Mouse (Mus musculus) heart, adult 2 months (tissue): ENCODE data around the gene Apaf1. TPM values are rescaled to one million over a fixed set of nuclear protein-coding genes. Genes with fewer than 3 reads are reported as not detected.

Experiments used
- DNase-seq, 2 experiments: peaks; one replicate each; pipeline ENCODE4 v3.0.0; 2021
- H3K27ac ChIP-seq: fragments of 200-600 bp; 2 replicates; pipeline ENCODE4 v1.8.1; 2022
- H3K27me3 ChIP-seq: fragments of 200-500 bp; 2 replicates; pipeline ENCODE4 v1.6.1; 2012; ENCODE audit warnings: mild to moderate bottlenecking, low read length, inconsistent platforms, mixed read lengths; ENCODE audit not compliant: control insufficient read depth, insufficient read depth
- H3K36me3 ChIP-seq: fragments of 200-500 bp; 2 replicates; pipeline ENCODE4 v1.6.1; 2012; ENCODE audit warnings: low read length, inconsistent platforms; ENCODE audit not compliant: control insufficient read depth, insufficient read depth
- H3K4me1 ChIP-seq: fragments of 200-500 bp; 2 replicates; pipeline ENCODE4 v1.6.1; 2011; ENCODE audit warnings: low read length; ENCODE audit not compliant: control insufficient read depth, insufficient read depth
- H3K4me3 ChIP-seq: fragments of 200-600 bp; 2 replicates; pipeline ENCODE4 v1.8.1; 2022
- H3K79me2 ChIP-seq: fragments of 200-500 bp; replicated peaks from 2 replicates; pipeline ENCODE4 v1.6.1; 2012; ENCODE audit warnings: mild to moderate bottlenecking, inconsistent platforms, low read length, moderate library complexity, mixed read lengths; ENCODE audit not compliant: control insufficient read depth, insufficient read depth
- H3K9ac ChIP-seq: fragments of 200-500 bp; 2 replicates; pipeline ENCODE4 v1.6.1; 2012; ENCODE audit warnings: low read depth, mild to moderate bottlenecking, control low read depth, inconsistent platforms, low read length, mixed read lengths
- CTCF ChIP-seq: fragments of 200-600 bp; IDR thresholded peaks from 2 replicates; pipeline ENCODE4 v1.8.1; 2022; ENCODE audit warnings: antibody characterized with exemption, mild to moderate bottlenecking, moderate library complexity
- EP300 ChIP-seq: fragments of 200-500 bp; IDR thresholded peaks from 2 replicates; pipeline ENCODE4 v1.6.1; 2011; ENCODE audit warnings: low read depth, low read length, control low read depth; ENCODE audit not compliant: insufficient read depth
- POLR2A ChIP-seq: fragments of 200-500 bp; IDR thresholded peaks from 2 replicates; pipeline ENCODE4 v1.6.1; 2011; ENCODE audit warnings: mild to moderate bottlenecking, low read depth, low read length, control low read depth; ENCODE audit not compliant: insufficient read depth
- WGBS: fragments of 180-500 bp; shearing (Covaris S2); methylation state at CpG from one replicate; pipeline ENCODE4 v1.1.7; 2018; 5-methylcytosine and 5-hydroxymethylcytosine counted together
- intact Hi-C: fragments of 180-260 bp; cut with DNase I; formaldehyde crosslinking; loops from one replicate; pipeline ENCODE4 v1.15.1; 2025
- polyA plus RNA-seq: library from polyadenylated mRNA; depleted of rRNA; stranded (reverse); fragments of >200 nt; gene quantifications from 2 replicates; pipeline ENCODE4 v1.2.3, GENCODE M21; 2012
- total RNA-seq, 2 experiments: library from RNA; stranded (reverse); gene quantifications; 2 replicates each; pipeline ENCODE4 v1.2.3; 2021

Apaf1 gene
- total and polyA plus RNA-seq, 3 experiments: 3.9 to 5.6 (median 5.2) TPM

GRCm38 (mm10) chr10:91027964-91028363 is 54.6 kb downstream of the Apaf1 start:
- H3K27ac ChIP-seq: no peak overlapping the region
- H3K79me2 ChIP-seq: no peaks in the 10 kb centered on the region
- peak in 1 of 2 experiments; percentile 8 for DNase-seq
- WGBS: 88% methylated on average over 5 of the region's 5 CpGs
- H3K4me1 ChIP-seq: no peaks in the 10 kb centered on the region
- H3K4me3 ChIP-seq: no peak overlapping the region
- intact Hi-C loops: no loop called here
- TF ChIP-seq POLR2A (no peak), CTCF (no peak), EP300 (no peak)
- no peaks in the 10 kb centered on the region for H3K27me3 ChIP-seq
- H3K9ac ChIP-seq: no peak overlapping the region
- H3K36me3 ChIP-seq: no peaks in the 10 kb centered on the region

GRCm38 (mm10) chr10:91027468-91027867 is 55.1 kb downstream of the Apaf1 start:
- no peak for DNase-seq
- H3K27me3 ChIP-seq: no peaks in the 10 kb centered on the region
- no peak overlapping the region for H3K9ac ChIP-seq
- WGBS: 98% methylated on average over 4 of the region's 4 CpGs
- no peak overlapping the region for H3K27ac ChIP-seq
- H3K4me1 ChIP-seq: no peaks in the 10 kb centered on the region
- H3K79me2 ChIP-seq: no peaks in the 10 kb centered on the region
- intact Hi-C loops: no loop called here
- H3K4me3 ChIP-seq: no peak overlapping the region
- TF ChIP-seq POLR2A: no peak
- no peak for TF ChIP-seq CTCF
- no peak for TF ChIP-seq EP300
- no peaks in the 10 kb centered on the region for H3K36me3 ChIP-seq

- intact Hi-C loops: no loop called here
- H3K4me1 ChIP-seq: no peaks in the 10 kb centered on the region
- no peak overlapping the region for H3K27ac ChIP-seq
- no peaks in the 10 kb centered on the region for H3K27me3 ChIP-seq
- H3K79me2 ChIP-seq: no peaks in the 10 kb centered on the region
- WGBS: 55% methylated on average over 12 of the region's 12 CpGs
- no peak overlapping the region for H3K9ac ChIP-seq
- DNase-seq: no peak
- TF ChIP-seq POLR2A (no peak), CTCF (no peak), EP300 (no peak)
- H3K36me3 ChIP-seq: no peaks in the 10 kb centered on the region; the same call in 1 of the 2 replicates
- no peak overlapping the region for H3K4me3 ChIP-seq
Observed at GRCm38 (mm10) chr10:91005858-91006538, 76.6 kb downstream of the Apaf1 start.

GRCm38 (mm10) chr10:91001421-91001820 is 81.1 kb downstream of the Apaf1 start:
- intact Hi-C loops: no loop called here
- no peaks in the 10 kb centered on the region for H3K36me3 ChIP-seq
- peak; percentile 50 to 57 for DNase-seq
- H3K27ac ChIP-seq: no peak overlapping the region; the same call in 1 of the 2 replicates
- WGBS: 58% methylated on average over 13 of the region's 13 CpGs
- no peaks in the 10 kb centered on the region for H3K27me3 ChIP-seq
- no peaks in the 10 kb centered on the region for H3K79me2 ChIP-seq
- TF ChIP-seq POLR2A: no peak
- no peak for TF ChIP-seq CTCF
- no peak overlapping the region for H3K4me3 ChIP-seq
- H3K9ac ChIP-seq: no peak overlapping the region
- no peaks in the 10 kb centered on the region; the same call in 1 of the 2 replicates for H3K4me1 ChIP-seq

GRCm38 (mm10) chr10:90999899-91000298 is 82.7 kb downstream of the Apaf1 start:
- TF ChIP-seq POLR2A (no peak), CTCF (no peak), EP300 (no peak)
- no peaks in the 10 kb centered on the region for H3K79me2 ChIP-seq
- H3K27me3 ChIP-seq: no peaks in the 10 kb centered on the region
- H3K9ac ChIP-seq: no peak overlapping the region
- no peak overlapping the region for H3K4me3 ChIP-seq
- intact Hi-C loops: no loop called here
- no peak for DNase-seq
- H3K36me3 ChIP-seq: no peaks in the 10 kb centered on the region
- no peak overlapping the region for H3K27ac ChIP-seq
- no peaks in the 10 kb centered on the region; the same call in 1 of the 2 replicates for H3K4me1 ChIP-seq
- WGBS: 61% methylated on average over 5 of the region's 5 CpGs

GRCm38 (mm10) chr10:90993869-90994268 is 88.7 kb downstream of the Apaf1 start:
- intact Hi-C loops: no loop called here
- no peak overlapping the region for H3K9ac ChIP-seq
- no peaks in the 10 kb centered on the region for H3K27me3 ChIP-seq
- H3K27ac ChIP-seq: no peak overlapping the region
- H3K79me2 ChIP-seq: no peaks in the 10 kb centered on the region
- no peaks in the 10 kb centered on the region for H3K36me3 ChIP-seq
- WGBS: 92% methylated on average over 5 of the region's 5 CpGs
- H3K4me3 ChIP-seq: no peak overlapping the region
- DNase-seq: no peak
- TF ChIP-seq EP300 (no peak), POLR2A (no peak), CTCF (no peak)
- no peaks in the 10 kb centered on the region for H3K4me1 ChIP-seq
